Mouse (Mus musculus) thymus, adult 2 months (tissue): ENCODE measurements around the gene Rbms3.

ENCODE experiments used
- CTCF ChIP-seq: fragments of 200-500 bp; IDR thresholded peaks from 2 replicates; pipeline ENCODE4 v1.5.1; 2012; ENCODE audit warnings: mild to moderate bottlenecking, control low read depth, low read length, moderate library complexity, borderline replicate concordance; ENCODE audit not compliant: control insufficient read depth, poor library complexity, insufficient read depth; ENCODE audit errors: extremely low read depth
- POLR2A ChIP-seq: fragments of 200-500 bp; IDR thresholded peaks from 2 replicates; pipeline ENCODE4 v1.6.1; 2012; ENCODE audit warnings: mild to moderate bottlenecking, low read length, control low read depth, moderate library complexity; ENCODE audit not compliant: control insufficient read depth, poor library complexity, insufficient read depth; ENCODE audit errors: extremely low read depth

DNA sequence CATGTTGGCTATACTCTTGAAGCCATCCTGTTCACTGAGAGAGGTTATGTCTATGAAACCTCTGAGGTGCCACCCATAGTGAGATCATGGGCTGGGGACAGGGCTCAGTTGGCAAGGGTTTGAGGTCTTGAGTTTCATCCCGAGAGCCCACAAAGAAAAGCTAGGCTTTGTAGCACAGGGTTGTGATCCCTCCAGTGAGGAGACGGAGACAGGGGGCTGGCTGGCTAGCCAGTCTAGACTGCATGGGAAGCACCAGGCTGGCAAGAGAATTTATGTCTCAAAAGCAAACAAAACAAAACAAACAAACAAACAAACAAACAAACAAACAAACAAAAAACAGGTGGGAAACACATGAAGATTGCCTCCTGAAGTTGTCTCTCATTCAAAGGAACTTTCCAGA is 609.5 kb downstream of the Rbms3 start:
- TF ChIP-seq CTCF = no peak
- no peak for TF ChIP-seq POLR2A
